Mouse (Mus musculus) bone marrow macrophage, adult 2 months (primary cell): Measurements from ENCODE around the gene Vma21-ps.

Source experiments
- CTCF ChIP-seq: IDR thresholded peaks from 2 replicates; pipeline ENCODE4 v1.5.1; 2012; ENCODE audit warnings: low read depth, mild to moderate bottlenecking, low read length, moderate library complexity
- POLR2A ChIP-seq: IDR thresholded peaks from 2 replicates; pipeline ENCODE4 v1.6.1; 2012; ENCODE audit warnings: mild to moderate bottlenecking, low read depth, low read length, borderline replicate concordance

DNA sequence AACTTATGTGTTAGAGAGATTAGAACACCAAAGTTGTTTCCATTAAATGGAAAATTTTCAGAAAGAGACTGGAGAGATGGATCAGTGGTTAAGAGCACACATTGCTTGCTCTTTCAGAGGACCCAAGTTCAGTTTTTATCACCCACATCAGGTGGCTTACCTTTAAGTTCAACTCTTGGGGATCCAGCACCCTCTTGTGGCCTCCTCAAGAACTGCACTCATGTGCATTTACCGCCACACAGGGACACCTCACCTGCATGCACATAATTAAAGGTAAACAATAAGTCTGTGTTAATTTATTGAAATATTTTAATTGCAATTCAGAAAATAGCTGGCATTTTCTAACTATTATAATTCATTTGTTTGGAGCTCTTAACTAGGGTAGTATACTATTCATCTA lies 37.3 kb downstream of the Vma21-ps start:
- TF ChIP-seq POLR2A (no peak), CTCF (peak; percentile 20; the same call in 1 of the 2 replicates)
